Mouse (Mus musculus) embryo, embryonic 10.5 days (tissue): Measurements from ENCODE around the gene Rps3a1.

ENCODE experiments used
- DNase-seq: peaks from one replicate; pipeline ENCODE4 v3.0.0-alpha.2; 2015; ENCODE audit warnings: low spot score

Gene Rps3a1

DNA sequence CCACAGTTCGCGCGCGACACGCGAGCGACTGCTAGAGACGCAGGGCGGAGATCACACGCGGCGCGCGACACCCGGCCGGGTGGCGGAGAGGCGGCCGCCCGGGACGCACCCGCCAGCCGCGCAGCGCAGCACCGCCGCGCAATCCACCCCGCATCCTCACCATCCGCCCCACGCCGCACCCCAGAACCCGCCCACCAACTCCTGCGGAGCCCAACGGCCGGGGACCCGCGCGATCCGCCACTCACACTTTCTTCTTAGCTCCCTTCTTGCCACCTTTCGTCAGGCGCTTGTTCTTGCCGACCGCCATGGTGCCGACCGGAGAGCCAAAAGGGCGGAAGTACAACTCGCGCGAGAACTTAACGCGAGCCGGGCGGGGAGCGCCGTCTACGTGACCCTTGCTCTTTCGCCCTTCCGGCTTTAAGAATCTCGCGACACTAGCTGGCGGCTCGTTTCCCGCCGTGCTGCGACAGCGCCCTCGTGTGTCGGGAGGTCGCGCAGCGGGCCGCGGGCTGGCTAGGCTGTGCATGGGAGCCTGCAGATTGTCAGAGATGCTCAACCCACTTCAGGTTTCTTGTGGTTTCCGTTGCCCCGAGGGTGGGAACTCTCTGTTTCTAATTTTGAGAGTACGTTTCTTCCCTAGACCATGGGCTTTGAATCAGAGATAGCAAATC lies at the start of gene Rps3a1:
TSS of gene Rps3a1 (minus strand) at position 440 of the 671 bp plus-strand sequence.
- peak; percentile 98 for DNase-seq

DNA sequence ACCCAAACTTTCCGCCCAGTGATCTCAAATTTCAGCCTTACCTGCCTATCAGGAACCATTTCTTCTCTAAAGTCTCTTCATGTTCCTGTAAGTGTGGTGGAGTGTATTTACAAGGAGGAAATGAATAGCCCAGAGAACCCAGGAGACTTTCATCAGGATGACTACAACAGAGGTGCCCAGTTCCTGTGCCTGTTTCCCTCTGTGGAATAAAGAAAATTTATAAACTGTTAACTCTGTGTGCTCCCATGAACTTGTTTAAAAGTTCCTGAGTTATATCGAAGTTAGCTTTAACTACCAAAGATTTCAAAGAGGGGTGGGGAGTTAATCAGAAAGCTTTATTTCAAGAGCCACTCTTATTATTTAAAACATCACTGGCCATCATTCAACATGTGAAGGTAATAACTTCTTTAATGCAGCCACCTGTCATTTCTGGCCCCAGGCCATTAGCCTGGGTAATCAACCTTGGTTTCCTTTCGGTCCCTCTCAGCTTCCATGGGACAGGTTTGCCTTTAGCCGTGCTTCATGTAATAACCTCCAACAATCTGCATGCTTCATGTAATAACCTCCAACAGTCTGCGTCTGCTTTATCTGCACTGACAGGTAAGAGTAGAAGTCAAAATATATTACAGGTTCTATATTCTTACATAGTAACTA lies 45.4 kb upstream of the Rps3a1 start:
- peak; percentile 13 for DNase-seq

DNA sequence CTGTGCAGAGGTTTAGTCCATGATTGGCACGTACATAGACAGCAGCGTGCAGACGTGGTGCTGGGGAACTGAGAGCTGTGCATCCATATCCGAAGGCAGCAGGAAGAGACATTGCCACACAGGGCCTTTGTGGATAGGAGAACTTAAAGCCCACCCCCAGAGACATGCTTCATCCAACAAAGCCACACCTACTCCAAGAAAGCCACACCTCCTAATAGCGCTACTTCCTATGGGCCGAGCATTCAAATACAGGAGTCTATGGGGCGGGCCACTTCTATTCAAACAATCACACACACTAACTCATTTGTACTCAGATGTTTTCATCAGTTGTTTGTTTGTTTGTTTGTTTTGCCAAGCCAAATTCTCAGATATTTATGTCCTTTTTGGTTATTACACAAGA lies 42.0 kb upstream of the Rps3a1 start:
- no peak for DNase-seq

DNA sequence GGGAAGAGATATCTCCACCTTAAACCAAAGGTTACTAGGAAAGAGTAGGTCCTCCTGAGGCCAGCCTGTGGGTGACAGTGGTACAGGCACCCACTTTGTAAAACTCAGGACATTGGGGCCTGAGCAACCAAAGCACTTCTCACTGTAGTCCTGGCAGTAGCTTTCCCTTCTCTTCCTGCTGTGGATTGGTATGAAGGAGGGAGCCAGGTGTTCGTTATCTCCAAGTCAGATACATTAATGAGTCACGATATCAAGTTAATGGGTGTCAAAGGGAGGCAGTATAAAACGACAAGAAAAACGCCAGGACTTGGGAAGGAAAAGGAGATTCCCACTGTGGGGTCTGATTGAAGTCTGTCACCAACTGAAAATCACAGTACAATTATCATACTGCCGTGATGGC lies 38.6 kb upstream of the Rps3a1 start:
- DNase-seq = no peak

DNA sequence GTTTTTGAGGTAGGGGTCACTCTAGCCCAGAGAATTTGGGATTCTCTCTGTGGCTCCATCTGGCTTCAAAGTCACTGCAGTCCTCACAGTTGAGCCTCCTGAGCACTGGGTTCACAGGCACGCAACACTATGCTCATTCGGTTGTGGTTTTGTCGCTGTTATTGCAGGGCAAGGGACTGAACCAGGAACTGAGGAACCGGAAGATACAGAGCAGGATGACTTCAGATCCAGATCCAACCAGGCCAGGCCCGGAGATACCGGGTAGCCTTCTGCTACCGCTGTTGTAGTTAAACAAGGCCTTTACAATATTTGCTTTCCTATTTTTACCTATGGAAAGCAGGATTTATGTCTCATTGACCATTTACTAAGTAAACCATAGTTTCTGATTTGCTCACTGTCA lies 37.2 kb upstream of the Rps3a1 start:
- no peak for DNase-seq

DNA sequence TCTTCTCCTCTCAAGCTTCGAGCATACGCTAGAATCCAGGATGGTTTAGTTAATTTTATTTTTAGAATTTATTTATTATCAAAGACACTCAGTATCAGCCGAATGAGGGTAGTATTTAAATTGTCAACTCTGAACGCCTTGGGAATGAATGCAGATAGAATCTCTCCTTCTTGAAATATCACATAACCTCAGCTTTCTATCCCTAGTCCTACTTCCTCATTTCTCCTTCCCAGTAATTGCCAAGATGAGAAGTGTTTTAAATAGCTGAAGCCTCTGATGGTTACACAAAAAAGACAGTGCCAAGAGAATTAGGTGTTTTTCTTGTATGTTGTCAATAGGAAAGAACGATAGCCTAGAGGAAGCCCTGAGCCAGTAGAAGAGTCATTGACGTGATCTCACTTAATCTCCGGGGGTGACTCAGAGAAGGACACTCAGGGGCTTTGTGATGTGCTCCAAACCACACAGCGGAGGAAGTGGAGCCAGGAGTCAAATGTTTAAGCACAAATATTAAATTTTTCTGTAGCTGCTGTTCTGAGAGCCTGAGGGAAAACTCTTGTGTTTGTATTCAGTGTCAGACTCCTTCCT lies 26.4 kb upstream of the Rps3a1 start:
- DNase-seq = no peak

DNA sequence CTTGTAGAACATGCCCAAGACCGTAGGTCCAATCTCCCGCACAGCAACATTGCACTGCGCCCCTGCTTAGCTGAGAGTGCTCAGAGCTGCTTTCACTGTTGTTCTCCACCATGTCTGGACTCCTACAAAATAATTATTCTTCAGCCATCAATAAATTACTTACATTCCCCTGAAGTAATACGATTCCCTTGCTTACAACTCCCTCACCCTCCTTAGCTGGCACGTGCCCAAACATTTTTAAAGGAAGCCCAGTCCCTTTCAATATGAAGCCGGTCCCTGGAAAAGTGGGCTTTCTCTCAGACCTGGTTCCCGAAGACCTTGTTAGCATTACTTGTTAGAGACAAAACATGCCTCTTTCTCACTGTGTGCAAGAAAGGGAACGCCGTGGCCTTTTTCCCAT lies 7.0 kb upstream of the Rps3a1 start:
- DNase-seq = no peak

DNA sequence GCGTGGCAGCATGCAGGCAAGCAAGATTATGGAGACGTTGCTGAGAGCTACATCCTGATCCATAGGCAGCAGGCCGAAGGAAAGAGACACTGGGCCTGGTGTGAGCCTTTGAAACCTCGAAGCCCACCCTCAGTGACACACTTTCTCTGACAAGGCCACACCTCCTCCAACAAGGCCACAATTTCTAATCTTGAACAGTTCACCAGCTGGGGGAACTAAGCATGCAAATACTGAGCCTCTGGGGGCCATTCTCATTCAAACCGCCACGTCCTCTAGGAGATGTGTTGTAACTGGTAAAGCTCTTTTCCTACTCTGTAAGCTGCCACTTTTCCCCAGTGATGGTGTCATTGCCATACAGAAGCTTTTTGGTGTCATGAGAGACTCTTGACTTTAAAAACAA lies 6.6 kb upstream of the Rps3a1 start:
- DNase-seq = no peak

DNA sequence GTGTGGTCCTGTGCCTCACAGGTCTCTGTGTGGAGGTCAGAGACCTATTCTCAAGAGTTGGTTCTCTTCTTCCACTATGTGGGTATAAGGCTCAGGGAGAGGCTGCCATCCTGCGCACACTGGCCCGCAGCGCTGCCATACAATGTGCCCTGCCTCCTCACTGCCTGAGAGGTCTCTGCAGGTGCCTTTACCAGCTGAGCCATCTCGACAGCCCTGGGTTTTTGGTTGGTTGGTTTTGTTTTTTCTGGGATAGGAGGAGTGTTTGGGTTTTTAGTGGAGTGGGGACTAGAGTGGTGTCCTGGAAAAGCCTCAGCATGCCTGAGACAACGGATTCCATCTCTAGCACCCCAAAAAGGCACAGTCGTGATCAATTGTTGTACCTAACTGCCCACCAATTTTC lies 841 bp upstream of the Rps3a1 start:
- no peak for DNase-seq

DNA sequence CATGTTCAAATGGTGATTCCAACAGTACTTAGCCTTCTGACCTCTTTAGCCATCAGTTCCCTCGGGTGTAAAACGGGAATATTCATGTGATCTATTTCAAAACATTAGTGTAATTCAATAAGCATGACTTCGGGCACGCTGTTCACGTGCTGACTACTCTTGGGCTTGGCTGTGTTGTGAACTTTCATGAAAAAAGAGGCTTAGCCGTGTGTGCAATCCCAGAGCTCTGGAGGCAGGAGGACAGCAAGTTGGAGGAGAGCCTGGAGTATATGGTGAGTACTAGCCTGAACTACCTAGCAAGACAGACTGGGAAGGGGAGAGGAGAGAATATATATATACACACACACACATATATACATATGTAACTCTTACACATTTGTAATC lies 424 bp upstream of the Rps3a1 start:
- DNase-seq = no peak

DNA sequence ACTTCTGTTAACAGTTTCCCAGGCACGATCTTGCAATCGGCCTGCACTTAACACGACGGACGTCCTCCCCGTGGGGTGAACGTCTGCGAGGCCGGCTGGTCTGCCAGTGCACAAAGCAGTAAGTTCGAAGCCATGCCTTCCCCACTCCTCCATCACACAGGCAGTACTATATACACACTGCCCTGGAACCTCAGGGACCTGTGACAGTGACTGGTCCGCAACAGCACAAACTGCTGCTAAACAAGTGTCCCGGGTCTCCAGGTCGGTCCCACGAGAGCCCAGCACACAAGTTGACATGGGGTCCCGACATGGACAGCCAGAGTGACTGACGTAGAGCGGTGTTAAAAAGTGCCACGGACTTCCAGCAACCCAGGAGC lies 628 bp downstream of the Rps3a1 start:
- DNase-seq = peak; percentile 40

DNA sequence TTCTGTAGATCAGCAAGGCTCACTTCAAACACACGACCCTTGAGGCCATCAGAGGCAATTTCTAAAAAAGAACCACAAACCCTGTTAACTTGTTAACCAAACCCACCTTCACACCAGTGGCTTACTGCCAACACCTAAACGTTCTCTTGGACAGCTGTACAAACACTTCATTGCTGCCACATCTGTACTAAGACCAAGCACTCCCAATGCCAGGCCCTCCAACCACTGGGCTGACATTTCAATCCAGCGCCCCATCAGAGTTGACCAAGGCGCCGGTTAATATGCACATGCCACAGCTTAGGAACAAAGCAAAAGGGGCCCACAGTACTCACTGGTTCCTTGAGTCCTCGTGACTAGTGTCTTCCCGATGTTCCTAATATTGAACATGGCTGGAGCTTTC lies 1.1 kb downstream of the Rps3a1 start:
- peak; percentile 44 for DNase-seq

DNA sequence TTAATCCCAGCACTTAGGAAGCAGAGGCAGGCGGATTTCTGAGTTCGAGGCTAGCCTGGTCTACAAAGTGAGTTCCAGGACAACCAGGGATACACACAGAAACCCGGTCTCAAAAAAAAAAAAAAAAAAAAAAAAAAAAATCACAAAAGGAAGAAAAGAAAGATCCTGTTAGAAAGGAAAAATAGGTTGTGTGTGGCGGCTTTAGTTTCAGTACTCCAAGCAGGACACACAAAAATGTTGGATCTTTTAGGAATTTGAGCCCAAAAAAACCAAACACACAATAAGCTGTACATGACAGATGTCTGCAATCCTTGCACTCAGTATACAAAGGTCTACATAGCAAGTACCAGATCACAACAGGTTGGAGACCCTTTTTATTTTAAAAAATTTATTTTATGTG lies 2.8 kb downstream of the Rps3a1 start:
- DNase-seq = no peak

DNA sequence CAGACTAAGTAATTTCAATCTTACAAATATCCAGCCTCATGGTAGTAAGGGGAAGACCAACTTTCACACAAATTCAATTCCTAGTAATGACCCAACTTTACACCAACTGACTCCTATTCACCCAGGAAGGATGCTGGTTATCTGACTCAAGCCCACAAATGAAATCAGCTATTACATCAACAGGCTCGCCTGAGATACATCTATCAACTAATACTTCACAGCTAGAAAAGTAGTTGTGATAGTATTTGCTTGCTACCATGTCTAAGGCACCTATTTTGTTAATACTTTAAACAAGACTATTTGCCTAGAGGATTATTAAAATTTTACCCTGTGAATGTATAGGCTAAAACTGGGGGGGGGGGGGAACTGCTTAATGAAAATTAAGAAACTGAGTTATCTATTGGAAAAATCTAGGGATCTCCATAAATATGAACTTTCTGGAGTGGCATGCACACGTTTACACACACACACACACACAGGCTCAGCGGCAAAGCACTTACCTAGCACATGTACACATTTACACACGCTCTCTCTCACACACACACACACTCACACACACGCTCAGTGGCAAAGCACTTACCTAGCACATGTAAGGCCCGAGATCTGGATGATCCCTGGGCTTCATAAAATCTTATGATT lies 5.4 kb downstream of the Rps3a1 start:
- DNase-seq = no peak

DNA sequence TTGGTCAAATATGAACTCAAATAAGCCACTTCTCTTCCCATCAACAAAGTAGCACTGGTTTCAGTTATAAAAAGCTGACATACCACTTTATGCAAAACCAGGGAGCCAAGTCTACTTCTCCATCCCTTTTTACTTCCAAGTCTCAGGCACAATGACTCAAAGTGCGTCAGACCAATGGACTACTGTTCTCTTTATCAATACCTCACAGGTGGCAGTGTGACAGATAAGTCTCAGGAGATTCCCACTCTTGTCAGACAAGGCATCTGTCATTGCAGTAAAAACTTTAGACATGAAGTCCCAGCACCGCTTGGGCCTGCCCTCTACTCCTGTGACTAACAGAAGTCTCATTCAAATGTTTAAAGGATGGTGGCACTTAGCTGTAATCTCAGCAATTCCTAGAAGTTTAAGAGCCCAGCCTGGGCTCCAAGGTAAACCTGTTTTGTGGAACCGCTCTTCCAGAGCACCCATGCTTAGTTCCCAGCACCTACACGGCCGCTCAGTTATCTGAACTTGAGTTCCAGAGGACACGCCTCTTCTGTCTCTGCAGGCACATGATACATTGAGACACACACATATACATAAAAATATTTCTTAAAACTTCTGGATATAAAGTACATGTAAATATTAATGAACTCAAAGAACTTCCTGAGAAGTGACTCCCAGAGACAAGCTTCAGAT lies 6.5 kb downstream of the Rps3a1 start:
- no peak for DNase-seq

DNA sequence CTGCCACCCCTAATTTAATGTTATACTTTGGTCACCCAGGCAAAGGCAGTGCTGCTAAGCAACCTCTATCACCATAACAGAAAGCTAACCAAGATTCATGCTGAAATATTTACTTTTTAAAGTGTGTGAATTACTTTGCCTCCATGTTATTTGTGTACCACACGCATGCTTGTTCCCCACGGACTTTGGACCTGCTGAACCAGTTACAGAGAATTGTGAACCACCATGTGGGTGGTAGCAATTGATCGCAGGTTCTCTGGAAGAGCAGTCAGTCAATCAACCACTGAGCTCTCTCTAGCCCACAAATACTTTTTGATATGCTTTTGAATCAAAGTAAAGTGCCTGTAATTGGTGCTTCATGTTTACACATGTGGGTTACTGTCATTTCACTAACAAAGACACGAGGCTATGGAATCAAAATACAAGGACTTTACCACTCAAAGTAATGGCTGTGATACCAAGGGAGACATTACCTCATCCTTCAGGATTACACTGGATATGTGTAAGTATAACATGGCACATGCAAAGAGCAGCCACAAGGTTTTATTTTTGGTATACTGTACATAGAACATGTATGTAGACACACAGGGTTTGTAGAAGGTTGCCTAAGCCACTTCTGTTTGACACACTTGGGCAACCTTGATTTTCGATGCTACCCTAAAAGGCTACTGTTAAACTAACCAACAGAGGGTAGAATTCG lies 7.4 kb downstream of the Rps3a1 start:
- no peak for DNase-seq

DNA sequence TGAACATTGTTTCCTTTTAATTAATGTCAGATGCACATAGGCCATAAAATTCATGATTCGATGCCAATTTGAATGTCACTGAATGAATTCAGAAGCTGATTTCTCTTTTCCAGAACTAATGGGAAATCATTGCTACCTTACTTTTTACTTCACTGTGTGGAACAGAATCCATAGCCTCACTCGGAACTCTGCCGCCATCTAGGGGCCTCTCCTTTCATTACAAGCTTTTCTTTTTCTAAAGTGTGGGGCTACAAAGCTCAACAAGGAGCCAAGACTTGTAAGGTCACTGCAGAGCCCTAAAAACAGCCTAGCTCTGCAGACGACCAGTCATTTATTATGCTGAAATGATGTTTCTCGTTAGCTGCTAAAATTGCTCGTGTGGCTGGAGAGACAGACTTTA lies 12.7 kb downstream of the Rps3a1 start:
- DNase-seq = peak; percentile 87

DNA sequence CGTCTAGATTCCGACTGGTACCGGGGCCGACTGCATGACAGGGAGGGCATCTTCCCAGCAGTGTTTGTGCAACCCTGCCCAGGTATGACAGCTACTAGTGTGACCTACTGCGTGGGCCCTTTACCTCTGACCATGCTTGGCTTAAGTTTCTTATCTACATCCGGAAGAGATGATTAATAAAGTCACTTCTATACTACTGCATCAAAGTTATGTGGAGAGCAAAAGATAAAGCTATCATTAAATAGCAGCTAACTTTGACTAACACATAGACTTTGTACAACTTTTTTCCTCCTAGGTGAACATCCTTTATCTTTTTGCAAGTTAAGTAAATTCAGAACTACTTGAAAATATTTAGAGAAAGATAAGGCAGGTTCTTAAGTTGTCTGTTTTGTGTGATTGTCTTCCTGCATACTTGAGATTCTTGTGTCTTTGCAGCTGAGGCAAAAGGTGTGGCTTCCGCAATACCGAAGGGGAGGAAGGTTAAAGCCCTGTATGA lies 19.2 kb downstream of the Rps3a1 start:
- no peak for DNase-seq

DNA sequence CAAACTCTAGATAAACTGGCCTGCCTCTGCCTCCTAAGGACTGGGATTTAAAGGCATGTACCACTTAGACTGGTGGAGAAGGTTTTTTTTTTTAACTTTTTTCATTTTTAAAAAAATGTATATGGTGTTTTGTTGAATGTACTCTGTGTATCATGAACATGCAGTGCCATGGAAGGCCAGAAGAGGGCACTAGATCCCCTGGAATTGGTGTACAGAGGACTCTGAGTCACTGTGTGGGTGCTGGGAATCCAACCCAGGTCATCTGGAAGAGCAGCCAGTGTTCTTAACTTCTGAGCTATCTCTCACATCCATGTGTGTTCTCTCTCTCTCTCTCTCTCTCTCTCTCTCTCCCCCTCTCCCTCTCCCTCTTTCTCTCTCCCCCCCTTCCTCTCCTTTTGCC lies 20.3 kb downstream of the Rps3a1 start:
- no peak for DNase-seq

DNA sequence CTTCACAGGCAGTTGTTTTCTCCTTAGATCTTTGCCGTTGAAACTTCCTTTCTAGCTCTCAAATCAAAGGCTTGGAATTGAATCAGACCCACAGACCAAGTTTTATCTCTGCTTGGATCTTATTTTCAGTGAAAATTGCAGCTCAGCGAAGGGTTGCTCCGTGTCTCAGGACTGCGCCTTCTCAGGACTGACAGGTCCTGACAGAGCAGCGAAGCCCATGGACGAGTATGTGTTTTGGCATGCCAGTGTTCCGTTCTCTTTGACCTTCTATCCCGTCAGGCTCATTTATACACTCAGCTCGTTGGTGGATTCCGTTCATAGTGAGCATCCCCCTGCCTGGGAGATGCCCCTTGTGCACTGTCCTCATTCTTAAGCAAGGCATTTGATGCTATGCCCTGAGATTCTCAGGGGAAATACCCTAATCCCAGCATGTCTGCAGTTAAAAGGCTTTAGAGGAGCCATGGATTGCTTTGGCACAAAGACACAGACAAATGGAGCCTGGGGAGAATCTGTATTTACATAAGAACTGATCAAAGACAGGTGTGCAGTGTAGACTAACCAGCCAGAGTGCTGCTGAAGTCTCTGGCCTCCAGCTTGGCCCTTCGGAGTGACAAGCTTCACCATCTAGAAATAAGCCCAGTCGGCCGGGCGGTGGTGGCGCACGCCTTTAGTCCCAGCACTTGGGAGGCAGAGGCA lies 23.1 kb downstream of the Rps3a1 start:
- DNase-seq = no peak

DNA sequence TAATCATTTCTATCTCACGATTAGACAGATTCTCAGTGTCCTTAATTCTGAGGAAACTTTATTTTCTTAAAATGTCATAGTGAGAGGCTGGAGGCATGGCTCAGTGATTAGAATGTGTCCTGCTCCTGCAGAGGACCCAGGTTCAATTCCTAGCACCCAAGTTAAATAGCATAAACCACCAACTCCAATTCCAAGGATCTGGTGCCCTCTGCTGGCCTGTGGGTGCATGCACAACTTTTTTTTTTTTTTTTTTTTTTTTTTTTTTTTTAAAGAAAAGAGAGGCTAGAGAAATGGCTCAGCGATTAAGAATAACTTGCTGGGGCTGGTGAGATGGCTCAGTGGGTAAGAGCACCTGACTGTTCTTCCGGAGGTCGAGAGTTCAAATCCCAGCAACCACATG lies 25.6 kb downstream of the Rps3a1 start:
- no peak for DNase-seq
